Mouse (Mus musculus): ENCODE results near the gene Fam207a. TPM values are rescaled to one million over a fixed set of nuclear protein-coding genes. Genes with fewer than 3 reads are reported as not detected.

The Fam207a gene
- polyA plus RNA-seq, 1 experiment from 2014 or later, result 43.8 TPM

- no peaks in the 10 kb centered on the region for H3K9me3 ChIP-seq (ENCODE audit: control insufficient read depth, low read length)
Measured at GRCm38 (mm10) chr10:77510225-77510982, 5.2 kb downstream of the Fam207a start.

GRCm38 (mm10) chr10:77509403-77510187 lies 6.0 kb downstream of the Fam207a start:
- peak; percentile 71; the same call in 1 of the 2 replicates for ATAC-seq (ENCODE audit: insufficient number of reproducible peaks, low FRiP score, low TSS enrichment, low read depth)
- H3K27me3 ChIP-seq (ENCODE audit: control insufficient read depth, insufficient read depth, low read length), result no peaks in the 10 kb centered on the region
- peaks cover 2% of the 10 kb centered on the region; the same call in 1 of the 2 replicates for H3K4me1 ChIP-seq (ENCODE audit: control insufficient read depth, insufficient read depth, low read length)
- H3K4me3 ChIP-seq (ENCODE audit: low read depth, low read length), result no peak overlapping the region
- WGBS, result 52% methylated on average over 12 of the region's 12 CpGs
- H3K36me3 ChIP-seq (ENCODE audit: control insufficient read depth, insufficient read depth, low read length), result peaks cover 14% of the 10 kb centered on the region; the same call in 1 of the 2 replicates
- no peak overlapping the region for H3K9ac ChIP-seq (ENCODE audit: low read length)
- H3K9me3 ChIP-seq (ENCODE audit: control insufficient read depth, low read length), result no peaks in the 10 kb centered on the region
- no peak overlapping the region for H3K4me2 ChIP-seq (ENCODE audit: low read depth, severe bottlenecking)
- peak; percentile 94 for DNase-seq (ENCODE audit: low spot score)
- H3K27ac ChIP-seq (replicated peaks; ENCODE audit: low read depth, low read length), result no peak overlapping the region

More at GRCm38 (mm10) chr10:77510225-77510982, 5.2 kb downstream of the Fam207a start:
- ATAC-seq (ENCODE audit: insufficient number of reproducible peaks, low FRiP score, low TSS enrichment, low read depth) (no peak), DNase-seq (ENCODE audit: low spot score) (no peak)
- no peak overlapping the region for H3K4me3 ChIP-seq (ENCODE audit: low read depth, low read length)
- WGBS, result 83% methylated on average over 15 of the region's 15 CpGs
- no peaks in the 10 kb centered on the region for H3K27me3 ChIP-seq (ENCODE audit: control insufficient read depth, insufficient read depth, low read length)
- H3K4me1 ChIP-seq (ENCODE audit: control insufficient read depth, insufficient read depth, low read length), result peaks cover 3% of the 10 kb centered on the region; the same call in 1 of the 2 replicates
- no peak overlapping the region for H3K27ac ChIP-seq (replicated peaks; ENCODE audit: low read depth, low read length)
- H3K4me2 ChIP-seq (ENCODE audit: low read depth, severe bottlenecking), result no peak overlapping the region
- no peak overlapping the region for H3K9ac ChIP-seq (ENCODE audit: low read length)
- H3K36me3 ChIP-seq (ENCODE audit: control insufficient read depth, insufficient read depth, low read length), result peaks cover 14% of the 10 kb centered on the region; the same call in 1 of the 2 replicates

- 95% methylated on average over 3 of the region's 3 CpGs for WGBS
- no peak overlapping the region for H3K27ac ChIP-seq (replicated peaks; ENCODE audit: low read depth, low read length)
- H3K9me3 ChIP-seq (ENCODE audit: control insufficient read depth, low read length), result no peaks in the 10 kb centered on the region
- H3K4me3 ChIP-seq (ENCODE audit: low read depth, low read length), result no peak overlapping the region
- no peaks in the 10 kb centered on the region for H3K4me1 ChIP-seq (ENCODE audit: control insufficient read depth, insufficient read depth, low read length)
- DNase-seq (ENCODE audit: low spot score) (no peak), ATAC-seq (ENCODE audit: insufficient number of reproducible peaks, low FRiP score, low TSS enrichment, low read depth) (no peak)
- H3K9ac ChIP-seq (ENCODE audit: low read length), result no peak overlapping the region
- H3K36me3 ChIP-seq (ENCODE audit: control insufficient read depth, insufficient read depth, low read length), result peaks cover 10% of the 10 kb centered on the region; the same call in 1 of the 2 replicates
- H3K27me3 ChIP-seq (ENCODE audit: control insufficient read depth, insufficient read depth, low read length), result no peaks in the 10 kb centered on the region
- no peak overlapping the region for H3K4me2 ChIP-seq (ENCODE audit: low read depth, severe bottlenecking)
Measured at GRCm38 (mm10) chr10:77508744-77509143, 6.8 kb downstream of the Fam207a start.

- H3K9me3 ChIP-seq (ENCODE audit: control insufficient read depth, low read length), result no peaks in the 10 kb centered on the region
- H3K36me3 ChIP-seq (ENCODE audit: control insufficient read depth, insufficient read depth, low read length), result peaks cover 13% of the 10 kb centered on the region; the same call in 1 of the 2 replicates
- ATAC-seq (ENCODE audit: insufficient number of reproducible peaks, low FRiP score, low TSS enrichment, low read depth) (no peak), DNase-seq (ENCODE audit: low spot score) (no peak)
- no peak overlapping the region for H3K27ac ChIP-seq (replicated peaks; ENCODE audit: low read depth, low read length)
- no peak overlapping the region for H3K4me2 ChIP-seq (ENCODE audit: low read depth, severe bottlenecking)
- no peaks in the 10 kb centered on the region for H3K27me3 ChIP-seq (ENCODE audit: control insufficient read depth, insufficient read depth, low read length)
- no peak overlapping the region for H3K4me3 ChIP-seq (ENCODE audit: low read depth, low read length)
- WGBS, result 91% methylated on average over 4 of the region's 4 CpGs
- H3K4me1 ChIP-seq (ENCODE audit: control insufficient read depth, insufficient read depth, low read length), result no peaks in the 10 kb centered on the region
- no peak overlapping the region for H3K9ac ChIP-seq (ENCODE audit: low read length)
Measured at GRCm38 (mm10) chr10:77507779-77508178, 7.8 kb downstream of the Fam207a start.

- Histone ChIP-seq H3K27ac (replicated peaks; ENCODE audit: low read depth, low read length) (no peak overlapping the region), H3K4me1 (ENCODE audit: control insufficient read depth, insufficient read depth, low read length) (no peaks in the 10 kb centered on the region), H3K4me2 (ENCODE audit: low read depth, severe bottlenecking) (no peak overlapping the region), H3K36me3 (ENCODE audit: control insufficient read depth, insufficient read depth, low read length) (peaks cover 16% of the 10 kb centered on the region; the same call in 1 of the 2 replicates), H3K27me3 (ENCODE audit: control insufficient read depth, insufficient read depth, low read length) (no peaks in the 10 kb centered on the region), H3K4me3 (ENCODE audit: low read depth, low read length) (no peak overlapping the region), H3K9ac (ENCODE audit: low read length) (no peak overlapping the region), H3K9me3 (ENCODE audit: control insufficient read depth, low read length) (no peaks in the 10 kb centered on the region)
- DNase-seq (ENCODE audit: low spot score), result no peak
- WGBS, result 94% methylated on average over 13 of the region's 13 CpGs
- no peak for ATAC-seq (ENCODE audit: insufficient number of reproducible peaks, low FRiP score, low TSS enrichment, low read depth)
Measured at GRCm38 (mm10) chr10:77506961-77507577, 8.5 kb downstream of the Fam207a start.

GRCm38 (mm10) chr10:77506526-77506925 lies 9.1 kb downstream of the Fam207a start:
- Histone ChIP-seq H3K4me2 (ENCODE audit: low read depth, severe bottlenecking) (no peak overlapping the region), H3K27me3 (ENCODE audit: control insufficient read depth, insufficient read depth, low read length) (no peaks in the 10 kb centered on the region), H3K36me3 (ENCODE audit: control insufficient read depth, insufficient read depth, low read length) (peaks cover 17% of the 10 kb centered on the region; the same call in 1 of the 2 replicates), H3K4me1 (ENCODE audit: control insufficient read depth, insufficient read depth, low read length) (no peaks in the 10 kb centered on the region), H3K9ac (ENCODE audit: low read length) (no peak overlapping the region), H3K9me3 (ENCODE audit: control insufficient read depth, low read length) (no peaks in the 10 kb centered on the region), H3K27ac (replicated peaks; ENCODE audit: low read depth, low read length) (no peak overlapping the region), H3K4me3 (ENCODE audit: low read depth, low read length) (no peak overlapping the region)
- WGBS, result 88% methylated on average over 5 of the region's 5 CpGs
- ATAC-seq (ENCODE audit: insufficient number of reproducible peaks, low FRiP score, low TSS enrichment, low read depth) (no peak), DNase-seq (ENCODE audit: low spot score) (no peak)

- no peaks in the 10 kb centered on the region for H3K27me3 ChIP-seq (ENCODE audit: control insufficient read depth, insufficient read depth, low read length)
- no peak overlapping the region for H3K27ac ChIP-seq (replicated peaks; ENCODE audit: low read depth, low read length)
- H3K4me2 ChIP-seq (ENCODE audit: low read depth, severe bottlenecking), result no peak overlapping the region
- DNase-seq (ENCODE audit: low spot score) (no peak), ATAC-seq (ENCODE audit: insufficient number of reproducible peaks, low FRiP score, low TSS enrichment, low read depth) (no peak)
- no peak overlapping the region for H3K9ac ChIP-seq (ENCODE audit: low read length)
- WGBS, result 95% methylated on average over 6 of the region's 6 CpGs
- H3K36me3 ChIP-seq (ENCODE audit: control insufficient read depth, insufficient read depth, low read length), result peaks cover 19% of the 10 kb centered on the region; the same call in 1 of the 2 replicates
- no peaks in the 10 kb centered on the region for H3K9me3 ChIP-seq (ENCODE audit: control insufficient read depth, low read length)
- H3K4me1 ChIP-seq (ENCODE audit: control insufficient read depth, insufficient read depth, low read length), result no peaks in the 10 kb centered on the region
- no peak overlapping the region for H3K4me3 ChIP-seq (ENCODE audit: low read depth, low read length)
Measured at GRCm38 (mm10) chr10:77504143-77504542, 11.4 kb downstream of the Fam207a start.

Data from limb, embryonic 11.5 days (tissue).